Mouse (Mus musculus): Measurements from ENCODE around the gene Plpp7.

DNA sequence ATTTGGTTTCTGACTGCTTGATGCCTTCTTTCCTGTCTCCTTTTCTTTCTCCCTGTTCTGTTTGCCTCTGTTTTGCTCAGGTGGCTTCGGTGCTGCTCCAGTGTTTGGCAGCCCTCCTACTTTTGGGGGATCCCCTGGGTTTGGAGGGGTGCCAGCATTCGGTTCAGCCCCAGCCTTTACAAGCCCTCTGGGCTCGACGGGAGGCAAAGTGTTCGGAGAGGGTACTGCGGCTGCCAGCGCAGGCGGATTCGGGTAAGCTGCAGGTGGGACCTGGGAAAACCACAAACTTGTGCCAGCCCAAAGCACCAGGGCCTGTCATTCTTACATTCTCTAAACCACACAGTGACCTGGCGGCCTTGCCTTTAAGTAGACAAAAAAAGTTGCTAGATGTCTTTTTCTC lies 48.0 kb upstream of the Plpp7 start:
- TF ChIP-seq CTCF (IDR thresholded peaks at IDR 0.05; ENCODE audit: extremely low read depth, insufficient read depth, insufficient read length, insufficient replicate concordance): no peak
- no peak for TF ChIP-seq POLR2A (IDR thresholded peaks at IDR 0.05; ENCODE audit: low read depth, low read length)
